Mouse (Mus musculus): ENCODE data around the gene Rab31.

GRCm38 (mm10) chr17:65806416-65806815 is 33.9 kb upstream of the Rab31 start:
- TF ChIP-seq CTCF (conservative IDR thresholded peaks at IDR 0.05; ENCODE audit: insufficient read depth, insufficient read length, low read depth, low read length): no peak
- TF ChIP-seq POLR2A (IDR thresholded peaks at IDR 0.05; ENCODE audit: low read depth, low read length): no peak
